Mouse (Mus musculus) C2C12 (cell line): ENCODE data around the gene Synj2. TPM values are rescaled to one million over a fixed set of nuclear protein-coding genes. Genes with fewer than 3 reads are reported as not detected.

Experiments
- H3K27me3 ChIP-seq: one replicate; pipeline ENCODE4 v1.6.1; 2011; ENCODE audit not compliant: control insufficient read depth, insufficient read depth, insufficient read length
- H3K36me3 ChIP-seq: one replicate; pipeline ENCODE4 v1.6.1; 2011; ENCODE audit not compliant: control insufficient read depth, insufficient read depth
- H3K4me3 ChIP-seq: one replicate; pipeline ENCODE4 v1.5.1; 2011; ENCODE audit warnings: mild to moderate bottlenecking, control low read depth; ENCODE audit not compliant: poor library complexity, insufficient read depth, severe bottlenecking
- H3K79me2 ChIP-seq: one replicate; pipeline ENCODE4 v1.6.1; 2011; ENCODE audit not compliant: control insufficient read depth, insufficient read depth
- H3K79me3 ChIP-seq: one replicate; pipeline ENCODE4 v1.6.1; 2011; ENCODE audit warnings: low read depth, control low read depth
- H3ac ChIP-seq: one replicate; pipeline ENCODE3; 2011; ENCODE audit warnings: low read depth; ENCODE audit not compliant: control insufficient read depth, insufficient read length
- CEBPB ChIP-seq: IDR thresholded peaks from one replicate; pipeline ENCODE4 v1.6.1; 2011; ENCODE audit warnings: low read depth, mild to moderate bottlenecking, control low read depth, moderate library complexity
- CTCF ChIP-seq: IDR thresholded peaks from one replicate; pipeline ENCODE4 v1.5.1; 2011; ENCODE audit not compliant: control insufficient read depth, insufficient read depth, insufficient read length
- FOSL1 ChIP-seq: IDR thresholded peaks from one replicate; pipeline ENCODE4 v1.8.0; 2011; ENCODE audit warnings: mild to moderate bottlenecking, low read length; ENCODE audit not compliant: poor library complexity, insufficient read depth, severe bottlenecking
- MAX ChIP-seq: IDR thresholded peaks from one replicate; pipeline ENCODE4 v1.6.1; 2011; ENCODE audit warnings: mild to moderate bottlenecking, control low read depth
- MYOD1 ChIP-seq: IDR thresholded peaks from one replicate; pipeline ENCODE4 v1.6.1; 2011; ENCODE audit warnings: low read depth; ENCODE audit not compliant: control insufficient read depth, insufficient read length
- MYOG ChIP-seq: IDR thresholded peaks from one replicate; pipeline ENCODE4 v1.6.1; 2011; ENCODE audit not compliant: control insufficient read depth, insufficient read length; ENCODE audit errors: extremely low read depth
- USF1 ChIP-seq: IDR thresholded peaks from one replicate; pipeline ENCODE4 v1.6.1; 2011; ENCODE audit warnings: low read depth, mild to moderate bottlenecking, control low read depth, moderate library complexity
- polyA plus RNA-seq: library from polyadenylated mRNA; unstranded; fragments of >200 nt; fragmentation: generic; extraction: Trizol; gene quantifications from one replicate; pipeline ENCODE4 v1.2.1, GENCODE M21; 2012; ENCODE audit warnings: missing spikeins

Synj2 gene
- polyA plus RNA-seq, 1 experiment: 30.9 TPM

- Histone ChIP-seq H3K36me3 (peaks cover 97% of the 10 kb centered on the region), H3K27me3 (no peaks in the 10 kb centered on the region), H3K79me3 (no peaks in the 10 kb centered on the region), H3K4me3 (no peak overlapping the region), H3ac (no peak overlapping the region), H3K79me2 (no peaks in the 10 kb centered on the region)
- TF ChIP-seq MYOG (no peak), CTCF (no peak), USF1 (no peak), CEBPB (no peak), MAX (no peak), FOSL1 (no peak), MYOD1 (no peak)
Measured at GRCm38 (mm10) chr17:6025831-6026230, 84.8 kb downstream of the Synj2 start.

DNA sequence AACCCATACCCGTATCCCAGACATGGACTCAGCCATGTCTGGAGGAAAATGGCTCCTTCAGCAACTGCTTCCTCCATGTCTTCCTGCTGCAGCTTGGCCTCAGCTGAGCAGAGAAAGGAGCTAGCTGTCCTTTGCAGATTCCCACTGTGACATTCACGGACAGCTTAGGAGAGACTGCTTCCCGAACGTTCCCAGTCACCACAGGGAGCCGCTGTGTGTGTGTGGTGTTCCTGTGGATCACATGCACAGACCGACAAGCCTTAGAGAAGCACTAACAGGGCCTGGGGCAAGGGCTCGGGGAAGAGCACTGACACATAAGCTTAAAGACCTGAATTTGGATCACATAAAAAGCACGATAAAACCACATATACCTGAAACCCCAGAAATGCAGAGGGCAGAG lies 94.6 kb downstream of the Synj2 start:
- Histone ChIP-seq H3K79me3 (no peaks in the 10 kb centered on the region), H3K27me3 (no peaks in the 10 kb centered on the region), H3K4me3 (no peak overlapping the region), H3ac (no peak overlapping the region), H3K79me2 (no peaks in the 10 kb centered on the region), H3K36me3 (peaks cover 87% of the 10 kb centered on the region)
- no peak for TF ChIP-seq FOSL1
- no peak for TF ChIP-seq MAX
- TF ChIP-seq MYOG: no peak
- TF ChIP-seq CEBPB: no peak
- TF ChIP-seq MYOD1: no peak
- no peak for TF ChIP-seq USF1
- no peak for TF ChIP-seq CTCF

DNA sequence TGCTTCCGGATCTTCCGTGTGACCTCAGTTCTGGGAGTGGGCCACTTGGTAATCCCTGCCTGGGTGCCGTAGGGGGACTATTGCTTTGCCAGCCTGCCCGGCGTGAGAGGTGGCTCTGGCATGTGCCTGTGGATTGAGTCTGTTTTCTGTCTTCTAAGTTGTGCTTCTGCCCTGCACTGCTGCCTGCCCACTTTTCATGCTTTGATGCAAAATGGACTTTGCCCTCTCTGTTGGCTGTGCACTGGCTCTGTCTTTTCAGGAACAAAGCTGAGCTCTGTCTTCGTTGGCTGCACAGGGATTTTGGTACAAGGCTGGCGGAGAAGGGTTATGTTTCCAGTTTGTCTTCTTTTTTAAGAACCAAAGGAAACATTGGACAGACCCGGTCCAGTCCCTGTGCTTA lies 95.4 kb downstream of the Synj2 start:
- no peaks in the 10 kb centered on the region for H3K79me3 ChIP-seq
- TF ChIP-seq CEBPB: no peak
- no peak for TF ChIP-seq MYOD1
- no peak for TF ChIP-seq MYOG
- TF ChIP-seq CTCF: no peak
- no peak for TF ChIP-seq MAX
- H3ac ChIP-seq: no peak overlapping the region
- H3K79me2 ChIP-seq: no peaks in the 10 kb centered on the region
- H3K27me3 ChIP-seq: no peaks in the 10 kb centered on the region
- H3K4me3 ChIP-seq: no peak overlapping the region
- peaks cover 88% of the 10 kb centered on the region for H3K36me3 ChIP-seq

DNA sequence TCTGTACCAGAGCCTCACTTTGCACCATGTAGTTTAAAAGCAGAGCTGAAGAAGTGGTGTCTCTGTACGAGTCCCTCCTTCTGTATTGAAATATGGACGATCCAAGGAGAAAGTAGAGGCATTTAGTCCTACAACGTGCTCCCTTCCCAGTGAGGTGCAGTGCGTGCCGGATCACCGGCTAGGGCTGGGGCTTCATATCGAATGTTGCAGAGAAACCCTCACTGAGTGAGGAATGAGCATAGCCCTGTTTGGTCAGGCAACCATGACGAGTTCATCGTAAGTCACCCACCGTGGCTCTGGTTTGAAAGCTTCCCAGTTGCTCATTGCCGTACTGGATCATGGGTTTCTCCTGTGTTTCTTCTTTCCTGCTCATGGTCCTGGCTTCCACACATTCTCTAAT lies 95.8 kb downstream of the Synj2 start:
- Histone ChIP-seq H3K79me2 (no peaks in the 10 kb centered on the region), H3ac (no peak overlapping the region), H3K79me3 (no peaks in the 10 kb centered on the region), H3K27me3 (no peaks in the 10 kb centered on the region), H3K36me3 (peaks cover 88% of the 10 kb centered on the region), H3K4me3 (no peak overlapping the region)
- TF ChIP-seq CEBPB (no peak), USF1 (no peak), MYOD1 (no peak), CTCF (no peak), MYOG (no peak), FOSL1 (no peak), MAX (no peak)

DNA sequence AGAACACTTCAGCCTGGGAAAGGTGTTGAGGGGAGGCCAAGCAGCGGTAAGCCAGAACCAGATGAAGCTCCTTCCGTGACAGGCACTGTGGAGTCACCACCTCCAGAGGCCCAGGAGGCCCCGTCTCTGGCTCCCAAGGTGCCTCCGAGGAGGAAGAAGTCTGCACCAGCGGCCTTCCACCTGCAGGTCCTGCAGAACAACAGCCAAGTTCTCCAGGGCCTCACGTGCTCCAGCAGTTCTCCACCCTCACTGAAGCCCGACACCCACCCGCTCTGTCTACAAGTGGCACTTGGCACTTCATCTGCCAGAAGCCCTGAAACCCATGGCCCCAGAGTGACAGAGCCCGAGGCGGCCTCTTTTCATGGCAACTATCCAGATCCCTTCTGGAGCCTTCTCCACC lies 96.4 kb downstream of the Synj2 start:
- Histone ChIP-seq H3K4me3 (no peak overlapping the region), H3K79me2 (no peaks in the 10 kb centered on the region), H3K36me3 (peaks cover 84% of the 10 kb centered on the region), H3K27me3 (no peaks in the 10 kb centered on the region), H3ac (no peak overlapping the region), H3K79me3 (no peaks in the 10 kb centered on the region)
- no peak for TF ChIP-seq USF1
- no peak for TF ChIP-seq FOSL1
- TF ChIP-seq MAX: no peak
- no peak for TF ChIP-seq MYOD1
- TF ChIP-seq CEBPB: no peak
- no peak for TF ChIP-seq MYOG
- no peak for TF ChIP-seq CTCF

DNA sequence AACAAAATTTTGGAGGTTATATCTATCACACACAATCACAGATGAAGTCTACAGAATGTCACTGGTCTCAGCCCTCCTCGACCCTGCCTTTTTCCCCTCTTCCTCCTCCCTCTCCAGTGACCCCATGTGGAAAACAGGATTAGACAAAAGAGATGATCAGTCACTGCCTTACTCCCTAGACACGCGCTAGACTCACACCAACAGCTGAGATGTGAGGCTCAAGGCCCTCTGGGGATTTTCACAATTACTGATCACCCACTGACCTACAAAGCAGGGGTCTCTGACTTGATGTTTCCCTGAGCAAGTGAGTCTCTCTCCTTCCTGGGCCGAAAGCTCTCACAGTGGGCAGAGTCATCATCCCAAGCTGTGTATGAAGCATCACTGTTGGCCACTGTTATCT lies 111.7 kb downstream of the Synj2 start:
- Histone ChIP-seq H3K27me3 (no peaks in the 10 kb centered on the region), H3K4me3 (no peak overlapping the region), H3K36me3 (no peaks in the 10 kb centered on the region), H3ac (no peak overlapping the region), H3K79me3 (no peaks in the 10 kb centered on the region), H3K79me2 (no peaks in the 10 kb centered on the region)
- TF ChIP-seq CEBPB (no peak), MYOG (no peak), FOSL1 (no peak), USF1 (no peak), MAX (no peak), CTCF (no peak), MYOD1 (no peak)
